Mouse (Mus musculus) bone marrow, adult 2 months (tissue): ENCODE results near the gene Cmklr1. TPM values are rescaled to one million over a fixed set of nuclear protein-coding genes. Genes with fewer than 3 reads are reported as not detected.
A peak's percentile ranks its signal among the peaks of the same experiment; 100 is the strongest.
"Not testable (repeated sequence)": the region's sequence is repeated elsewhere in the genome, so short reads cannot be mapped to it uniquely, and the experiment has no call there.

Source experiments
- H3K27ac ChIP-seq: fragments of 200-500 bp; 2 replicates; pipeline ENCODE4 v1.5.1; 2012; ENCODE audit warnings: low read depth, mild to moderate bottlenecking, control low read depth, inconsistent platforms, low read length; ENCODE audit not compliant: control insufficient read depth, poor library complexity, insufficient read depth
- H3K4me1 ChIP-seq: fragments of 200-500 bp; 2 replicates; pipeline ENCODE4 v1.6.1; 2011; ENCODE audit warnings: low read length; ENCODE audit not compliant: control insufficient read depth, insufficient read depth
- H3K4me3 ChIP-seq: fragments of 200-500 bp; replicated peaks from 2 replicates; pipeline ENCODE3; 2011; ENCODE audit warnings: mild to moderate bottlenecking, low read depth, low read length, control low read depth; ENCODE audit not compliant: control insufficient read depth
- CTCF ChIP-seq: fragments of 200-500 bp; IDR thresholded peaks from 2 replicates; pipeline ENCODE4 v1.5.1; 2011; ENCODE audit warnings: low read length, control low read depth; ENCODE audit not compliant: control insufficient read depth, insufficient read depth
- POLR2A ChIP-seq: fragments of 200-500 bp; IDR thresholded peaks from 2 replicates; pipeline ENCODE4 v1.6.1; 2011; ENCODE audit warnings: low read depth, mild to moderate bottlenecking, control low read depth, low read length, borderline replicate concordance; ENCODE audit not compliant: control insufficient read depth
- WGBS: fragments of 180-500 bp; shearing (Covaris S2); methylation state at CpG from one replicate; pipeline ENCODE4 v1.1.7; 2018; 5-methylcytosine and 5-hydroxymethylcytosine counted together
- polyA plus RNA-seq: library from polyadenylated mRNA; stranded (reverse); fragments of >200 nt; gene quantifications from 2 replicates; pipeline ENCODE4 v1.2.4, GENCODE M21; 2011; ENCODE audit warnings: low replicate concordance; ENCODE audit not compliant: missing spikeins, insufficient read depth, insufficient read length

The Cmklr1 gene
- polyA plus RNA-seq, 1 experiment = 2.6 TPM

- H3K27ac ChIP-seq, H3K4me3 ChIP-seq, H3K4me1 ChIP-seq: not testable (repeated sequence)
- peak; percentile 24; the same call in 1 of the 2 replicates for TF ChIP-seq CTCF
- 62% methylated on average over 5 of the region's 5 CpGs for WGBS
These were observed 63.8 kb downstream of the Cmklr1 start for GRCm38 (mm10) chr5:113586458-113586849.

GRCm38 (mm10) chr5:113585619-113586457, 64.4 kb downstream of the Cmklr1 start:
- not testable (repeated sequence) for H3K4me1 ChIP-seq, H3K27ac ChIP-seq, H3K4me3 ChIP-seq
- 78% methylated on average over 17 of the region's 17 CpGs for WGBS

GRCm38 (mm10) chr5:113584439-113584838, 65.8 kb downstream of the Cmklr1 start:
- no peak overlapping the region for H3K4me3 ChIP-seq
- no peaks in the 10 kb centered on the region for H3K4me1 ChIP-seq
- 30% methylated on average over 6 of the region's 6 CpGs for WGBS

GRCm38 (mm10) chr5:113583424-113584162, 66.6 kb downstream of the Cmklr1 start:
- Histone ChIP-seq H3K4me1 (no peaks in the 10 kb centered on the region), H3K4me3 (no peak overlapping the region), H3K27ac (no peak overlapping the region)
- 69% methylated on average over 5 of the region's 5 CpGs for WGBS
- no peak for TF ChIP-seq CTCF
- TF ChIP-seq POLR2A = no peak

More at GRCm38 (mm10) chr5:113584439-113584838, 65.8 kb downstream of the Cmklr1 start:
- H3K27ac ChIP-seq = no peak overlapping the region
- no peak for TF ChIP-seq POLR2A

GRCm38 (mm10) chr5:113580801-113581200, 69.4 kb downstream of the Cmklr1 start:
- no peak for TF ChIP-seq POLR2A
- Histone ChIP-seq H3K4me1 (no peaks in the 10 kb centered on the region), H3K27ac (no peak overlapping the region), H3K4me3 (no peak overlapping the region)
- 53% methylated on average over 9 of the region's 9 CpGs for WGBS

- 58% methylated on average over 8 of the region's 8 CpGs for WGBS
- Histone ChIP-seq H3K4me1 (no peaks in the 10 kb centered on the region), H3K4me3 (no peak overlapping the region), H3K27ac (no peak overlapping the region)
- TF ChIP-seq CTCF (peak; percentile 53; the same call in 1 of the 2 replicates), POLR2A (no peak)
These were observed 70.0 kb downstream of the Cmklr1 start for GRCm38 (mm10) chr5:113580248-113580647.

- no peak overlapping the region for H3K4me3 ChIP-seq
- no peak overlapping the region for H3K27ac ChIP-seq
- no peaks in the 10 kb centered on the region for H3K4me1 ChIP-seq
- TF ChIP-seq CTCF = no peak
- no peak for TF ChIP-seq POLR2A
- 77% methylated on average over 4 of the region's 4 CpGs for WGBS
These were observed 71.1 kb downstream of the Cmklr1 start for GRCm38 (mm10) chr5:113579128-113579527.

GRCm38 (mm10) chr5:113578428-113578827, 71.8 kb downstream of the Cmklr1 start:
- H3K27ac ChIP-seq = no peak overlapping the region
- no peak overlapping the region for H3K4me3 ChIP-seq
- no peaks in the 10 kb centered on the region for H3K4me1 ChIP-seq
- WGBS = 84% methylated on average over 6 of the region's 6 CpGs
- no peak for TF ChIP-seq POLR2A
- no peak for TF ChIP-seq CTCF

- no peak for TF ChIP-seq POLR2A
- no peak for TF ChIP-seq CTCF
- H3K27ac ChIP-seq = no peak overlapping the region
- H3K4me1 ChIP-seq = no peaks in the 10 kb centered on the region
- 70% methylated on average over 7 of the region's 7 CpGs for WGBS
- no peak overlapping the region for H3K4me3 ChIP-seq
These were observed 72.7 kb downstream of the Cmklr1 start for GRCm38 (mm10) chr5:113577555-113577954.
